Mouse (Mus musculus) neural tube, embryonic 12.5 days (tissue): Measurements from ENCODE around the gene Krba1. TPM values are rescaled to one million over a fixed set of nuclear protein-coding genes. Genes with fewer than 3 reads are reported as not detected.

Experiments used
- ATAC-seq: fragments of 200-750 bp; cut with Nextera tagmentation; 2 replicates; pipeline ENCODE4 v1.8.0; 2017; ENCODE audit warnings: low read depth, mild to moderate bottlenecking, moderate TSS enrichment, moderate library complexity; ENCODE audit not compliant: low FRiP score
- H3K27ac ChIP-seq: fragments of 300-500 bp; sonication (generic); 2 replicates; pipeline ENCODE4 v1.5.1; 2016
- H3K27me3 ChIP-seq: fragments of 300-500 bp; sonication (generic); replicated peaks from 2 replicates; pipeline ENCODE4 v1.6.1; 2016; ENCODE audit warnings: mild to moderate bottlenecking
- H3K36me3 ChIP-seq: fragments of 300-500 bp; sonication (generic); 2 replicates; pipeline ENCODE4 v1.6.1; 2016; ENCODE audit warnings: mild to moderate bottlenecking
- H3K4me1 ChIP-seq: fragments of 300-500 bp; sonication (generic); 2 replicates; pipeline ENCODE4 v1.6.1; 2016
- H3K4me2 ChIP-seq: fragments of 300-500 bp; sonication (generic); replicated peaks from 2 replicates; pipeline ENCODE4 v1.6.1; 2016; ENCODE audit warnings: mild to moderate bottlenecking
- H3K4me3 ChIP-seq: fragments of 300-500 bp; sonication (generic); 2 replicates; pipeline ENCODE4 v1.5.1; 2016
- H3K9ac ChIP-seq: fragments of 300-500 bp; sonication (generic); 2 replicates; pipeline ENCODE4 v1.6.1; 2016; ENCODE audit warnings: mild to moderate bottlenecking
- H3K9me3 ChIP-seq: fragments of 300-500 bp; sonication (generic); 2 replicates; pipeline ENCODE4 v1.6.1; 2016; ENCODE audit warnings: mild to moderate bottlenecking
- WGBS: fragments of 180-500 bp; shearing (Covaris S2); methylation state at CpG from one replicate; pipeline ENCODE4 v1.1.7; 2016; 5-methylcytosine and 5-hydroxymethylcytosine counted together
- polyA plus RNA-seq: library from polyadenylated mRNA; unstranded; fragments of >200 nt; fragmentation: Nextera tagmentation; extraction: Ambion mirVana; gene quantifications from 2 replicates; pipeline ENCODE4 v1.2.1, GENCODE M21; 2016

The Krba1 gene
- polyA plus RNA-seq, 1 experiment from 2014 or later: 26.3 TPM

- no peak overlapping the region for H3K9ac ChIP-seq
- H3K9me3 ChIP-seq: no peaks in the 10 kb centered on the region
- ATAC-seq: no peak
- no peak overlapping the region for H3K4me2 ChIP-seq
- no peak overlapping the region for H3K4me3 ChIP-seq
- WGBS: 94% methylated on average over 6 of the region's 6 CpGs
- no peaks in the 10 kb centered on the region for H3K4me1 ChIP-seq
- no peaks in the 10 kb centered on the region for H3K27me3 ChIP-seq
- H3K27ac ChIP-seq: no peak overlapping the region
- H3K36me3 ChIP-seq: peaks cover 99% of the 10 kb centered on the region
These were observed 16.1 kb downstream of the Krba1 start for GRCm38 (mm10) chr6:48411193-48412092.

- Histone ChIP-seq H3K9ac (no peak overlapping the region), H3K9me3 (no peaks in the 10 kb centered on the region), H3K27ac (no peak overlapping the region), H3K36me3 (peaks cover 99% of the 10 kb centered on the region), H3K27me3 (no peaks in the 10 kb centered on the region), H3K4me1 (no peaks in the 10 kb centered on the region), H3K4me3 (no peak overlapping the region), H3K4me2 (no peak overlapping the region)
- ATAC-seq: no peak
- 86% methylated on average over 4 of the region's 4 CpGs for WGBS
These were observed 16.8 kb downstream of the Krba1 start for GRCm38 (mm10) chr6:48412147-48412546.

GRCm38 (mm10) chr6:48412662-48413061 is 17.3 kb downstream of the Krba1 start:
- Histone ChIP-seq H3K36me3 (peaks cover 99% of the 10 kb centered on the region), H3K4me2 (no peak overlapping the region), H3K9ac (no peak overlapping the region), H3K27me3 (no peaks in the 10 kb centered on the region), H3K4me3 (no peak overlapping the region), H3K9me3 (no peaks in the 10 kb centered on the region), H3K27ac (no peak overlapping the region), H3K4me1 (no peaks in the 10 kb centered on the region)
- WGBS: 87% methylated on average over 3 of the region's 3 CpGs
- ATAC-seq: no peak

- H3K27ac ChIP-seq: no peak overlapping the region
- WGBS: 95% methylated on average over 10 of the region's 10 CpGs
- no peaks in the 10 kb centered on the region for H3K9me3 ChIP-seq
- H3K27me3 ChIP-seq: no peaks in the 10 kb centered on the region
- peaks cover 99% of the 10 kb centered on the region for H3K36me3 ChIP-seq
- H3K4me1 ChIP-seq: no peaks in the 10 kb centered on the region
- no peak overlapping the region for H3K9ac ChIP-seq
- no peak overlapping the region for H3K4me2 ChIP-seq
- ATAC-seq: no peak
- H3K4me3 ChIP-seq: no peak overlapping the region
These were observed 17.7 kb downstream of the Krba1 start for GRCm38 (mm10) chr6:48413081-48413480.

- no peak for ATAC-seq
- Histone ChIP-seq H3K27ac (no peak overlapping the region), H3K9ac (no peak overlapping the region), H3K4me2 (no peak overlapping the region), H3K4me3 (no peak overlapping the region), H3K36me3 (peaks cover 85% of the 10 kb centered on the region), H3K9me3 (no peaks in the 10 kb centered on the region), H3K27me3 (no peaks in the 10 kb centered on the region), H3K4me1 (no peaks in the 10 kb centered on the region)
- 90% methylated on average over 1 of the region's 1 CpGs for WGBS
These were observed 19.5 kb downstream of the Krba1 start for GRCm38 (mm10) chr6:48414886-48415285.

- H3K4me2 ChIP-seq: no peak overlapping the region
- H3K9ac ChIP-seq: no peak overlapping the region
- H3K27me3 ChIP-seq: no peaks in the 10 kb centered on the region
- H3K4me1 ChIP-seq: peaks cover 4% of the 10 kb centered on the region; the same call in 1 of the 2 replicates
- H3K9me3 ChIP-seq: no peaks in the 10 kb centered on the region
- H3K4me3 ChIP-seq: no peak overlapping the region
- no peak for ATAC-seq
- whole genome bisulfite sequencing: 93% methylated on average over 7 of the region's 7 CpGs
- H3K36me3 ChIP-seq: peaks cover 78% of the 10 kb centered on the region
- no peak overlapping the region for H3K27ac ChIP-seq
These were observed 20.2 kb downstream of the Krba1 start for GRCm38 (mm10) chr6:48415636-48416035.

DNA sequence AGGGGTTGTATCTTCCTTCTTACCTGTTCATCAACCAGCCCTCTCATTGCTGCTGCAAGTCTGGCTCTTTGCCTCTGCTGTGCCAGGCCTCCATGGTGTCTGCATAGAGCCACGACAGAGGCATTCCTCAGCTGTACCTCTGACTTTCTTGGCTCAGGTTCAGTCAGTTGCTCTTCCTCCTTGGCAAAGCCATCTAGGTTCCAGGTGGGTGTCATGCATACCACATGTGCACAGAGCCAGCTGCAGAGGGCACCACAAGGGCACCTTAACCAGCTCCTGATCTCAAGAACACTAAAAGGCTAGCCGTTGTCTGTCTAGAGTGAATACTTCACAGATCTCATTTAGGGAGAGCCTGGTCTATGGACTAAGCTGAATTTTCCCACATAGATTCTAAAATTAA is 21.1 kb downstream of the Krba1 start:
- Histone ChIP-seq H3K4me1 (peaks cover 4% of the 10 kb centered on the region; the same call in 1 of the 2 replicates), H3K4me2 (no peak overlapping the region), H3K9me3 (no peaks in the 10 kb centered on the region), H3K27me3 (no peaks in the 10 kb centered on the region), H3K36me3 (peaks cover 69% of the 10 kb centered on the region), H3K4me3 (no peak overlapping the region), H3K9ac (no peak overlapping the region), H3K27ac (no peak overlapping the region)
- ATAC-seq: no peak
- 90% methylated on average over 2 of the region's 2 CpGs for WGBS

DNA sequence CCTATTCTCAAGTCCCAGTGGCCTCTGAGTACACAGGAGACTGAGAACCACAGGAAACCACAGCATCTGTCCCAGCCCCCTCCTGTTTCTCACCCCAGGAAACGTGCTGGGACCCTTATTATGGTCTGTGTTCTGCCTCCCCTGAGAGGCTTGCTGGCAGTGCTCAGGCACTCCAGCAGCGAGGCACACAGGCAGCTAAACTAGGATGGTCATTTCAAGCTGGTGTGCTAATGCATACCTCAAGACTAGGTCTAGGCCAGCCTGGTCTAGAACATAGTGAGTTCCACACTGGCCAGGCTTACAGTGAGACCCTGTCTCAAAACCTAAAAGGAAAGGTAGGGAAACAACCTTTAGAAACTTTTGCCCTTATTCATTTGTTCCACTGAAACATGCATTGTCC is 25.3 kb downstream of the Krba1 start:
- H3K4me3 ChIP-seq: no peak overlapping the region
- peaks cover 4% of the 10 kb centered on the region; the same call in 1 of the 2 replicates for H3K4me1 ChIP-seq
- peaks cover 28% of the 10 kb centered on the region for H3K36me3 ChIP-seq
- no peaks in the 10 kb centered on the region for H3K9me3 ChIP-seq
- WGBS: 14% methylated on average over 2 of the region's 2 CpGs
- no peak overlapping the region for H3K4me2 ChIP-seq
- no peak for ATAC-seq
- no peaks in the 10 kb centered on the region for H3K27me3 ChIP-seq
- H3K27ac ChIP-seq: 0 out of 2 replicates have a peak overlapping the region, but pooled peaks have one; percentile 12
- H3K9ac ChIP-seq: no peak overlapping the region

GRCm38 (mm10) chr6:48423336-48423735 is 27.9 kb downstream of the Krba1 start:
- Histone ChIP-seq H3K36me3 (0 out of 2 replicates have a peak, but pooled peaks cover 3% of the 10 kb centered on the region), H3K4me3 (no peak overlapping the region), H3K27me3 (no peaks in the 10 kb centered on the region), H3K9me3 (no peaks in the 10 kb centered on the region), H3K27ac (no peak overlapping the region), H3K4me2 (no peak overlapping the region), H3K9ac (no peak overlapping the region), H3K4me1 (peaks cover 4% of the 10 kb centered on the region; the same call in 1 of the 2 replicates)
- no peak for ATAC-seq
- WGBS: 74% methylated on average over 3 of the region's 3 CpGs

DNA sequence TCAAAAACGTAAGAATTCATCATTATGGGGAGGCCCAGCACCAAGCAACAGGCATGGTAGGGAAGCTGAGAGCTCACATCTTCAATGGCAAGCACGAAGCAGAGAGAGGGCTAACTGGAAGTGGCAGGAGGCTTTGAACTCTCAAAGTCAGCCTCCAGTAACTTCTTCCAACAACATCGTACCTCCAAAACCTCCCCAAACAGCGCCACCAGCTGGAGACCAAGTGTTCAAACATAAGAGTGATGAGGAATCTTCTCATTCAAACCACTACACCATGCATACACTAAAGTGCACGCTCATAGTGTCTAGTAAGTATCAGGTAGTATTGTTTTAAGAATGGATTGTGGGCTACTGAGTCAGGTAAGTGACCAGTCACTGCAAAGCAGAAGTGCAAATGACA is 28.7 kb downstream of the Krba1 start:
- WGBS: 70% methylated on average over 5 of the region's 5 CpGs
- H3K4me2 ChIP-seq: no peak overlapping the region
- no peak for ATAC-seq
- no peak overlapping the region for H3K27ac ChIP-seq
- no peaks in the 10 kb centered on the region for H3K36me3 ChIP-seq
- H3K4me1 ChIP-seq: peaks cover 4% of the 10 kb centered on the region; the same call in 1 of the 2 replicates
- H3K4me3 ChIP-seq: no peak overlapping the region
- H3K9ac ChIP-seq: no peak overlapping the region
- no peaks in the 10 kb centered on the region for H3K27me3 ChIP-seq
- H3K9me3 ChIP-seq: no peaks in the 10 kb centered on the region

- Histone ChIP-seq H3K27ac (no peak overlapping the region), H3K4me3 (no peak overlapping the region), H3K4me1 (no peaks in the 10 kb centered on the region), H3K4me2 (no peak overlapping the region), H3K9me3 (no peaks in the 10 kb centered on the region), H3K9ac (no peak overlapping the region), H3K27me3 (no peaks in the 10 kb centered on the region), H3K36me3 (no peaks in the 10 kb centered on the region)
- 85% methylated on average over 5 of the region's 5 CpGs for WGBS
- no peak for ATAC-seq
These were observed 31.6 kb downstream of the Krba1 start for GRCm38 (mm10) chr6:48426956-48427355.

DNA sequence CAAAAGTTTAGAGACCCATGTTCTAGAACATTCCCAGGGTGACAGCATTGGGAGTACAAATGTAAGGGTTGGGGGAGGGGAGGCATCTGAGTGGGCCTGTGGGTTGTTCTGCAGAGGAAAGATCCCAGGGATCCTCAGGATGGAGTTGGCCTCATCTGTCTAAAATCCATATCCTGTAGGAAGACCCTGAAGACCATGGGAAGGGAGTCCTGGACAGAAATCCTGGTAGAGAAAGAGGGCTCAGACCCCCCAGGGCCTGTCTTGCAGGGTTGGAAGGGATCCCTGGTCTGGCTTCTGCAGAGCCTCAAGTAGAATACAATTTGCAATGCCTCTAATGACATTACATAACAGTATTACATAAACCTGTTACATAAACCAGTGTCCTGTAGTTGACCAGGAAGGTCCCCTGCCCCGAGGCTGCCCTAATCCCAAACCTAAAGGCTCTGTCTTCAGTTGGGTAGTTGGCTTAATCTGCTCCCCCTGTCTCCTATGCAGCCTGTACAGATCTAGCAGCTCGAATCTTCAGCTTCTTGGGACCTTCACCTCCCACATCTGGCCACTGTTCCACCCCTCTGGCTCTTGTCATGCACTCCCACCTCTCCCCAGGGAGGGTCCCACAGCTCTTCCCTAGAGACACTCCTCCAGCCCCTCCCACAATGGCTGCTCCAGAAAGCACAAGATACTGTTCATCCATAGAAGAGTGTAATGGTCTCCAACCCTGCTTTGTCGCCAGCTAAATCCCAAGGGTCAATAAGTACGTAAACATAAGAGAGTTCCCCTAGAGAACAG is 33.6 kb downstream of the Krba1 start:
- Histone ChIP-seq H3K4me2 (no peak overlapping the region), H3K4me3 (no peak overlapping the region), H3K27me3 (no peaks in the 10 kb centered on the region), H3K9ac (no peak overlapping the region), H3K36me3 (no peaks in the 10 kb centered on the region), H3K9me3 (no peaks in the 10 kb centered on the region), H3K4me1 (no peaks in the 10 kb centered on the region), H3K27ac (no peak overlapping the region)
- 72% methylated on average over 4 of the region's 4 CpGs for WGBS
- no peak for ATAC-seq
